Comparison of ENCODE assay signal across 18 mouse cellular contexts in genomic region chr4:106293378-106294090, GRCm38 (mm10). TPM values are rescaled to one million over a fixed set of nuclear protein-coding genes. Genes with fewer than 3 reads are reported as not detected.
DNase-seq lines count a peak whose midpoint lies in the region; ATAC-seq and TF ChIP-seq lines count a peak whose summit lies in the region.
"Had no signal": no experiment of that assay in that cellular context is flagged by ENCODE, and none has a peak within 500 bp of the region (broad histone marks: within the 10 kb centered on the region; RNA-seq: fewer than 3 reads in every experiment).

No protein-coding gene starts in this region.

- no peak overlapping the region for H3K27ac ChIP-seq in heart, embryonic 11.5 days (ENCODE audit: low read depth, low read length)
- no peak overlapping the region for H3K27ac ChIP-seq in heart, embryonic 10.5 days
- peak overlapping the region; percentile 89 for H3K27ac ChIP-seq in thymus, adult 2 months (ENCODE audit: control insufficient read depth, insufficient read depth, low read length)
- no peak overlapping the region for H3K27ac ChIP-seq in stomach, postnatal 0 days (replicated peaks)
- H3K27ac ChIP-seq: embryonic facial prominence, embryonic 13.5 days; forebrain, embryonic 12.5 days; heart, adult 2 months; hindbrain, embryonic 14.5 days; kidney, embryonic 15.5 days; layer of hippocampus, adult 2 months; limb, embryonic 15.5 days; stomach, embryonic 15.5 days had no signal

- H3K9me3 ChIP-seq in heart, embryonic 11.5 days (replicated peaks; ENCODE audit: control insufficient read depth, low read length) = no peaks in the 10 kb centered on the region
- H3K9me3 ChIP-seq in heart, embryonic 10.5 days = no peaks in the 10 kb centered on the region
- H3K9me3 ChIP-seq in stomach, postnatal 0 days (ENCODE audit: control insufficient read depth, low read length) = no peaks in the 10 kb centered on the region
- H3K9me3 ChIP-seq: forebrain, embryonic 12.5 days; kidney, embryonic 15.5 days; limb, embryonic 15.5 days; stomach, embryonic 15.5 days had no signal

- no peaks in the 10 kb centered on the region for H3K4me1 ChIP-seq in heart, embryonic 11.5 days (ENCODE audit: control insufficient read depth, insufficient read depth, low read length)
- 0 out of 2 replicates have a peak, but pooled peaks cover 2% of the 10 kb centered on the region for H3K4me1 ChIP-seq in heart, embryonic 10.5 days
- H3K4me1 ChIP-seq in thymus, adult 2 months (replicated peaks; ENCODE audit: control insufficient read depth, insufficient read depth, low read length) = peaks cover 23% of the 10 kb centered on the region
- H3K4me1 ChIP-seq in stomach, postnatal 0 days (replicated peaks; ENCODE audit: control insufficient read depth, insufficient read depth) = no peaks in the 10 kb centered on the region
- H3K4me1 ChIP-seq: embryonic facial prominence, embryonic 13.5 days; forebrain, embryonic 12.5 days; stomach, embryonic 15.5 days had no signal

- TF ChIP-seq CTCF in thymus, adult 2 months (IDR thresholded peaks at IDR 0.05; ENCODE audit: borderline replicate concordance, control insufficient read depth, extremely low read depth, insufficient read depth, low read length, poor library complexity) = no peak
- TF ChIP-seq CTCF in stomach, postnatal 0 days (IDR thresholded peaks at IDR 0.05; ENCODE audit: low read depth) = no peak

- no peaks in the 10 kb centered on the region for H3K27me3 ChIP-seq in heart, embryonic 11.5 days (ENCODE audit: control insufficient read depth, insufficient read depth, low read length)
- no peaks in the 10 kb centered on the region for H3K27me3 ChIP-seq in heart, embryonic 10.5 days (ENCODE audit: insufficient read depth, poor library complexity, severe bottlenecking)
- no peaks in the 10 kb centered on the region for H3K27me3 ChIP-seq in thymus, adult 2 months (ENCODE audit: control insufficient read depth, insufficient read depth, low read length)
- H3K27me3 ChIP-seq in stomach, postnatal 0 days (ENCODE audit: control insufficient read depth, insufficient read depth, low read length) = no peaks in the 10 kb centered on the region
- H3K27me3 ChIP-seq: embryonic facial prominence, embryonic 13.5 days; forebrain, embryonic 12.5 days; kidney, embryonic 15.5 days; limb, embryonic 15.5 days; stomach, embryonic 15.5 days had no signal

- no peak overlapping the region for H3K4me3 ChIP-seq in heart, embryonic 11.5 days (ENCODE audit: low read depth, low read length)
- no peak overlapping the region for H3K4me3 ChIP-seq in heart, embryonic 10.5 days
- H3K4me3 ChIP-seq in thymus, adult 2 months (ENCODE audit: control insufficient read depth, insufficient read depth, low read length) = no peak overlapping the region
- H3K4me3 ChIP-seq in stomach, postnatal 0 days (ENCODE audit: low read depth, low read length) = no peak overlapping the region
- H3K4me3 ChIP-seq: embryonic facial prominence, embryonic 13.5 days; forebrain, embryonic 12.5 days; heart, adult 2 months; kidney, embryonic 15.5 days; layer of hippocampus, adult 2 months; limb, embryonic 15.5 days; stomach, embryonic 15.5 days had no signal

- peak; percentile 26; the same call in 1 of the 2 replicates for ATAC-seq in heart, embryonic 11.5 days (replicated peaks; ENCODE audit: insufficient number of reproducible peaks, low FRiP score, low TSS enrichment)
- ATAC-seq in stomach, postnatal 0 days (ENCODE audit: low FRiP score, low TSS enrichment) = peak; percentile 32; the same call in 1 of the 2 replicates

- WGBS in heart, embryonic 11.5 days (ENCODE audit: insufficient replicate concordance) = 66% methylated on average over 6 of the region's 6 CpGs
- WGBS in heart, embryonic 10.5 days = 74% methylated on average over 6 of the region's 6 CpGs
- 18% methylated on average over 6 of the region's 6 CpGs for WGBS in thymus, adult 2 months
- WGBS in stomach, postnatal 0 days = 69% methylated on average over 6 of the region's 6 CpGs

- H3K9ac ChIP-seq in heart, embryonic 11.5 days (ENCODE audit: low read depth, low read length) = no peak overlapping the region
- H3K9ac ChIP-seq in stomach, postnatal 0 days (ENCODE audit: low read length) = no peak overlapping the region
- H3K9ac ChIP-seq: embryonic facial prominence, embryonic 13.5 days; forebrain, embryonic 12.5 days; hindbrain, embryonic 14.5 days; kidney, embryonic 15.5 days; limb, embryonic 15.5 days; stomach, embryonic 15.5 days had no signal

- no peak for DNase-seq in heart, embryonic 10.5 days (ENCODE audit: low spot score)
- no peak for DNase-seq in thymus, adult 2 months
- DNase-seq in thymus, adult 18-20 months = no peak
- peak; percentile 49 for DNase-seq in induced T-regulatory cell, adult 2 months (ENCODE audit: low read depth)
- DNase-seq in stomach, postnatal 0 days (ENCODE audit: low spot score) = no peak
- DNase-seq in embryo, embryonic 9.5 days (ENCODE audit: extremely low spot score) = no peak
- no peak for DNase-seq in layer of hippocampus, postnatal 14 days (ENCODE audit: low spot score in 2 of 2)
- DNase-seq: cerebellum, adult 9-10 months; heart, adult 2 months; right cerebral cortex, postnatal 4 days had no signal

- H3K4me2 ChIP-seq in heart, embryonic 11.5 days = no peak overlapping the region
- no peak overlapping the region for H3K4me2 ChIP-seq in stomach, postnatal 0 days (replicated peaks; ENCODE audit: low read depth)
- H3K4me2 ChIP-seq: embryonic facial prominence, embryonic 13.5 days; forebrain, embryonic 12.5 days; hindbrain, embryonic 14.5 days; kidney, embryonic 15.5 days; limb, embryonic 15.5 days; stomach, embryonic 15.5 days had no signal

- no peak for TF ChIP-seq EP300 in stomach, postnatal 0 days (optimal IDR thresholded peaks at IDR 0.05)

- TF ChIP-seq POLR2A in thymus, adult 2 months (IDR thresholded peaks at IDR 0.05; ENCODE audit: control insufficient read depth, extremely low read depth, insufficient read depth, low read length, poor library complexity) = no peak

- no peaks in the 10 kb centered on the region for H3K36me3 ChIP-seq in heart, embryonic 11.5 days (ENCODE audit: control insufficient read depth, insufficient read depth, low read length)
- no peaks in the 10 kb centered on the region for H3K36me3 ChIP-seq in heart, embryonic 10.5 days
- H3K36me3 ChIP-seq in thymus, adult 2 months (ENCODE audit: control insufficient read depth, insufficient read depth, low read length) = no peaks in the 10 kb centered on the region
- no peaks in the 10 kb centered on the region for H3K36me3 ChIP-seq in stomach, postnatal 0 days (ENCODE audit: control insufficient read depth, insufficient read depth, low read length)
- H3K36me3 ChIP-seq: embryonic facial prominence, embryonic 13.5 days; forebrain, embryonic 12.5 days; kidney, embryonic 15.5 days; limb, embryonic 15.5 days; stomach, embryonic 15.5 days had no signal

RNA-seq across cellular contexts. Expression of gene Usp24, which starts 22.5 kb away (rescaled TPM):
- 8.2 and 10.7 TPM in 2 replicates for polyA plus RNA-seq in heart, embryonic 11.5 days (2014; fragmentation: Nextera tagmentation; extraction: Ambion mirVana)
- 6.7 and 8.7 TPM in 2 replicates for polyA plus RNA-seq in heart, embryonic 10.5 days (2016; fragmentation: Nextera tagmentation; extraction: Ambion mirVana)
- polyA plus RNA-seq in thymus, adult 2 months (2012; rRNA removed) = 22.6 and 26.5 TPM in 2 replicates
- polyA plus RNA-seq in stomach, postnatal 0 days (2015; fragmentation: Nextera tagmentation; extraction: Ambion mirVana) = 6.7 and 6.8 TPM in 2 replicates
- 10 to 100 TPM; 44.1 to 47.7 TPM for total RNA-seq in layer of hippocampus, postnatal 14 days (2021)
